Mouse (Mus musculus): ENCODE measurements around the gene Pex19.

DNA sequence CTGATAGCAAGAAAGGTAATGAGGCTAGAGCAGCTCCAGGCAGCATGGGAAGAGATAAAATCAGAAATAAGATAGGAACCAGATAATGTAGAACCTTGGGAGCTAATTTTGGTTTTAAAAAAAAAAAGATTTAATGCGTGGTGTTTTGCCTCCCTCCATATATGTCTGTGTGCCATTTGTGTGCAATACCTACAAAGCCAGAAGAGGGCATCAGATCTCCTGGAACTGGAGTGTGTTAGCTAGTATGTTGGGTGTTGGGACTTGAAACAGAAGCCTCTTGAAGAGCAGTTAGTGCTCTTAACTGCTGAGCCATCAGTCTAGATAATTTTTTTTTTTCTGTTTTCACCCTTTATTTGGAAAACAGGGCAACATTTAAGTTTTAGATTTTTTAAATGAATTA lies 17.0 kb downstream of the Pex19 start:
- TF ChIP-seq POLR2A (IDR thresholded peaks at IDR 0.05; ENCODE audit: extremely low read depth, insufficient read depth, low read length) (no peak), CTCF (IDR thresholded peaks at IDR 0.05; ENCODE audit: low read depth, low read length) (peak; percentile 48)

Measured in liver, adult 2 months (tissue).